Mouse (Mus musculus): ENCODE data around the gene Sirt5.

The Sirt5 gene

GRCm38 (mm10) chr13:43374918-43375432 lies 9.7 kb downstream of the Sirt5 start:
- no peak for DNase-seq

- DNase-seq: no peak
These were observed 14.7 kb downstream of the Sirt5 start for GRCm38 (mm10) chr13:43379989-43380388.

- DNase-seq: no peak
These were observed 20.0 kb downstream of the Sirt5 start for GRCm38 (mm10) chr13:43385321-43385720.

- DNase-seq: no peak
These were observed 32.5 kb downstream of the Sirt5 start for GRCm38 (mm10) chr13:43397700-43398296.

GRCm38 (mm10) chr13:43398297-43399080 lies 33.2 kb downstream of the Sirt5 start, which contains the start of gene Nol7:
Gene Nol7, plus strand, starts transcription at chr13:43398390.
- peak; percentile 94 for DNase-seq

- no peak for DNase-seq
These were observed 34.3 kb downstream of the Sirt5 start for GRCm38 (mm10) chr13:43399576-43399975.

- DNase-seq: no peak
These were observed 47.0 kb downstream of the Sirt5 start for GRCm38 (mm10) chr13:43412311-43412710.

GRCm38 (mm10) chr13:43413611-43414010 lies 48.3 kb downstream of the Sirt5 start:
- DNase-seq: no peak

GRCm38 (mm10) chr13:43415249-43415648 lies 50.0 kb downstream of the Sirt5 start:
- no peak for DNase-seq

- DNase-seq: no peak
These were observed 63.1 kb downstream of the Sirt5 start for GRCm38 (mm10) chr13:43428436-43428835.

- no peak for DNase-seq
These were observed 68.1 kb downstream of the Sirt5 start for GRCm38 (mm10) chr13:43433395-43433794.

- no peak for DNase-seq
These were observed 75.1 kb downstream of the Sirt5 start for GRCm38 (mm10) chr13:43440376-43440775.

- no peak for DNase-seq
These were observed 77.3 kb downstream of the Sirt5 start for GRCm38 (mm10) chr13:43442551-43442950.

GRCm38 (mm10) chr13:43443706-43444105 lies 78.4 kb downstream of the Sirt5 start:
- no peak for DNase-seq

GRCm38 (mm10) chr13:43444717-43445116 lies 79.4 kb downstream of the Sirt5 start:
- DNase-seq: no peak

All from liver (tissue).